Mouse (Mus musculus) G1E (cell line): ENCODE measurements around the gene Relt. TPM values are rescaled to one million over a fixed set of nuclear protein-coding genes. Genes with fewer than 3 reads are reported as not detected.
A peak's percentile ranks its signal among the peaks of the same experiment; 100 is the strongest.

Experiments
- ATAC-seq: 2 replicates; pipeline ENCODE4 v1.8.0; 2016; ENCODE audit warnings: mild to moderate bottlenecking; ENCODE audit not compliant: insufficient number of reproducible peaks, poor library complexity, low FRiP score, severe bottlenecking; ENCODE audit errors: extremely low read depth
- DNase-seq: peaks from one replicate; pipeline ENCODE4 v3.0.0; 2012; ENCODE audit warnings: low spot score
- H3K27me3 ChIP-seq: 2 replicates; pipeline ENCODE4 v1.6.1; 2012; ENCODE audit warnings: mild to moderate bottlenecking, low read length, inconsistent platforms; ENCODE audit not compliant: insufficient read depth
- H3K36me3 ChIP-seq: replicated peaks from 2 replicates; pipeline ENCODE3; 2012; ENCODE audit warnings: mild to moderate bottlenecking, inconsistent platforms
- H3K4me1 ChIP-seq: 2 replicates; pipeline ENCODE4 v1.6.1; 2012; ENCODE audit warnings: low read depth, low read length, inconsistent platforms, mixed read lengths; ENCODE audit not compliant: insufficient read depth
- H3K4me3 ChIP-seq: 2 replicates; pipeline ENCODE4 v1.5.1; 2012; ENCODE audit warnings: low read depth, mild to moderate bottlenecking, inconsistent platforms, low read length, moderate library complexity, mixed read lengths
- H3K9me3 ChIP-seq: replicated peaks from 2 replicates; pipeline ENCODE4 v1.6.1; 2012; ENCODE audit warnings: inconsistent platforms
- CTCF ChIP-seq: IDR thresholded peaks from 2 replicates; pipeline ENCODE4 v1.5.1; 2012; ENCODE audit warnings: low read depth, low read length, inconsistent platforms, mixed read lengths
- GATA1 ChIP-seq: IDR thresholded peaks from 2 replicates; pipeline ENCODE4 v1.6.1; 2012; ENCODE audit warnings: borderline replicate concordance, low read length, inconsistent platforms, mixed read lengths
- GATA2 ChIP-seq: IDR thresholded peaks from 2 replicates; pipeline ENCODE4 v1.6.1; 2012; ENCODE audit warnings: low read depth, low read length, inconsistent platforms, borderline replicate concordance
- POLR2AphosphoS5 ChIP-seq: IDR thresholded peaks from 2 replicates; pipeline ENCODE4 v1.6.1; 2012; ENCODE audit warnings: low read depth, low read length, inconsistent platforms; ENCODE audit not compliant: insufficient replicate concordance
- TAL1 ChIP-seq: conservative IDR thresholded peaks from 2 replicates; pipeline ENCODE4 v1.6.1; 2012; ENCODE audit warnings: low read depth, low read length, inconsistent platforms, mixed read lengths
- polyA plus RNA-seq: library from polyadenylated mRNA; stranded (reverse); fragments of >175 nt; gene quantifications from 2 replicates; pipeline ENCODE4 v1.2.3, GENCODE M21; 2012
- total RNA-seq, 2 experiments: library from RNA; stranded (forward) in 1 of 2; stranded (reverse) in 1 of 2; fragments of 200-1000 nt in 1 of 2; fragments of >200 nt in 1 of 2; fragmentation: Nextera tagmentation in 1 of 2; gene quantifications; 2 replicates each; pipeline ENCODE4 v1.2.3; 2014 to 2017

Relt gene
- total and polyA plus RNA-seq, 3 experiments = 15.4 to 75.9 (median 25.5) TPM

DNA sequence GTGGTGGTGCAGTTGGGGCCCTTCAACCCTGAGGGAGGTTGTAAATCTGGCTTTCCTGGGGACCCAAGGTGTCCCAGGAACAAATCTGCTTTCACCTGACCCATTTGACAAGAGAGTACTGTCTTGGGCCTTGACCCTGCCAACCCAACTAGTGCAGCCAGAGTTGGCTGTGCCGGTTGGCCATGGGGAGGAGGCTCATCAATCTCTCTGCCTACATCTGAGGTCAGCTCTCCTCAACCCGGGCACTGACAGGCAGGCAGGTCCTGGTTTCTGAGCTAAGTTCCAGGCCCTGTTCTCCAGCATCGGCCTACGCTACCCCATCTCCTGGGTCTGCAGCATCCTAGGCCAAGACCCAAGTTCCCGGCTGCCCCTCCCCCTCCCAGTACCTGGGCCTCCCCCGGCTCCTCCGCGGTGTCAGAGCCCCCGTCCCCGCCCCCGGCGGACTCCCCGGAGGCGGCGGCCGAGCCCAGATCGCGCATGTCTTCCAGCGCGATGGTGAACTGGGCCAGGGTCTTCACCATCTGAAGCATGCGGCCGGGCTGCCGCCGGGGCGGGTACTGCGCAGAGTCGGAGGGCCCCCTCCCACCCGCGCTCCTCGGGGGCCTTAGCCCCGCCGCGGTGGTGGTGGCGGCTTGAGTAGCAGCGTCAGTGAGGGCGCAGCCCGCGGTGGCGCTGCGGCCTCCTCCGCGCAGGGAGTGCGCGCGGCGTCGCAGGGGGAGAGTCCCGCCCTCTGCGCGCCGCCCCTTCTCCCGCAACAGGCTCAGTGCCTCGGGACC is 31.0 kb upstream of the Relt start:
- no peak overlapping the region for H3K4me3 ChIP-seq
- DNase-seq = no peak
- no peak for TF ChIP-seq POLR2AphosphoS5
- no peak for TF ChIP-seq GATA1
- TF ChIP-seq GATA2 = no peak
- TF ChIP-seq TAL1 = no peak
- TF ChIP-seq CTCF = no peak
- H3K4me1 ChIP-seq = no peaks in the 10 kb centered on the region; the same call in 1 of the 2 replicates
- peaks cover 34% of the 10 kb centered on the region for H3K27me3 ChIP-seq
- H3K36me3 ChIP-seq = no peaks in the 10 kb centered on the region
- ATAC-seq = no peak
- no peaks in the 10 kb centered on the region for H3K9me3 ChIP-seq

DNA sequence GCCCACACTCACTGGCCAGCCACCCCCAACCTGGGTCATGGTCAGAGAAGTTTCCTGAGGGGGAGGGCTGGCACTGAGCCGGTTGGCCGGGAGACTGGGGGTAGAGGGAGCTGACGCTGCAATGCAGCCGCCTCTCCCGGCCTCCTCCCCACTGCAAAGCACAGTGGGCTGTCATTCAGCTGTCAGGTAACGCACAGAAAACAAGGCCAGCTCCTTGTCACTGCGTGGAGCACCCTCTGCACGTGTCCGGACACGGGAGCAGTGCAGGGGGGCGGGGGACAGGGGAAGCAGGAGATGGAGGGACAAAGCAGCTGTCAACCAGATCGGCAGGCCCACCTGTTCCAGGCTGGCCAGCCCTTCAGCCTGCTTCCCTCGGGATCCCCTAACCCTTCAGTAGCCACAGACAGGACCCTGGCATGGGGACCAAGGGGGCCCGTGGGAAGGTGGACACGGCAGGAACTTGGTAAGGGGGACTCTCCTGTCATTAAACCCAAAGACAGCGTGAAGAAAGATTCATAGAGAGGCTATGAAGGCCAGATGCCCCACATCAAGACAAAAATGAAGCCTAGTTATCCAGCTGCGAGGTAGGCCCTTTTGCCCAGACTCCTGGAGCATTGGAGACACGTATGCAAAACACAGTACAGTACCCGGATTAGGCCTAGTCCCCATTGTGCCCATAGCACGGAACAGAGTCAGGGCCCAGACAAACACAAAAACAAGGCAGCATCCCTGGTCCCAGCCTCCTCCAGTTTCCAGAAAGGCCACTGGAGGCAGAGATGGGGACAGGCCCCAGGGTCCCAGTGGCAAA is 30.2 kb upstream of the Relt start:
- DNase-seq = no peak
- no peaks in the 10 kb centered on the region for H3K9me3 ChIP-seq

DNA sequence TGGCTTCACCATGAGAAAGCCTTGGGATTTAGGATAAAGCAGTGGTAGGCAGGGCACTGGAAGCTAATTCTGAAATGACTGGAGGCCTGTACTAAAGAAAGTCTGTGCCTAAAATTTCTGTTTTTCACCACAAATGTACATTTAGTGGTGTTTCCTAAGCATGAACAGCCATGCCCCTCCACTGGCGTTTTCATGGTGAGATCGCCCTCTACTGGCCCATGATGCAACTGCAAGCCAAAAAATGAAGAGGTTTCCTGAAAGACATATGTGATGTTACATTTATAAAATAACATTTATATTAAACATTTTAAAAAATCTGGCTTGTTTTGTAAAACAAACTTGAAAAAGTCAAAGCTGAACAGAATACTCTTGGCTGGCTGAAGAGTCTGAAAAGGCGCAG is 23.3 kb upstream of the Relt start:
- peaks cover 58% of the 10 kb centered on the region for H3K27me3 ChIP-seq
- H3K4me3 ChIP-seq = no peak overlapping the region
- no peaks in the 10 kb centered on the region for H3K36me3 ChIP-seq
- peaks cover 8% of the 10 kb centered on the region for H3K4me1 ChIP-seq
- DNase-seq (peak; percentile 34), ATAC-seq (no peak)
- no peaks in the 10 kb centered on the region for H3K9me3 ChIP-seq
- TF ChIP-seq CTCF (peak; percentile 67), POLR2AphosphoS5 (no peak)

More for the DNA sequence above, 30.2 kb upstream of the Relt start:
- no peaks in the 10 kb centered on the region for H3K36me3 ChIP-seq
- H3K27me3 ChIP-seq = peaks cover 42% of the 10 kb centered on the region
- ATAC-seq = no peak
- H3K4me3 ChIP-seq = no peak overlapping the region
- no peak for TF ChIP-seq POLR2AphosphoS5
- TF ChIP-seq GATA1 = no peak
- TF ChIP-seq GATA2 = no peak
- TF ChIP-seq CTCF = no peak
- TF ChIP-seq TAL1 = no peak
- H3K4me1 ChIP-seq = no peaks in the 10 kb centered on the region; the same call in 1 of the 2 replicates

DNA sequence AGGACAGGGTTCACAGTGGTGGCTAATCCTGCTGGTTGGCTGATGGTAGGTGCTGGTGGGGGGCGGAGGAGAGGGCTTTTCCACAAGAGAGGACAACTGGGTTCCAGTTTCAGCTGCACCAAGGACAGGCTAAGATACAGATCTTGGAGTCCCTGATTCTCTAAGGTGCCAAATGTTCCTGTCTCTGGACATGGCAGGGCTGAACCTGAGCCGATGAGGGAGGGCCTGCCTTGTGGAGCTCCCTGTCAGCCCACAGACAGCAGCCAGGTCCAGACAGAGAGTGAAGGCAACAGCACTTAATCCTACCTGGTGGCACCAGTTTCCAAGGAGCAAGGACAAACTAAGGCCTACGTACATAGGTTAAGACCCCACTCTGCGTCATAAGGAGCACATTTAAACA is 21.2 kb upstream of the Relt start:
- no peak for TF ChIP-seq TAL1
- no peak for TF ChIP-seq GATA2
- no peak for TF ChIP-seq POLR2AphosphoS5
- no peak for TF ChIP-seq GATA1
- no peak for TF ChIP-seq CTCF
- Histone ChIP-seq H3K4me3 (no peak overlapping the region), H3K36me3 (no peaks in the 10 kb centered on the region), H3K27me3 (peaks cover 63% of the 10 kb centered on the region), H3K4me1 (peaks cover 13% of the 10 kb centered on the region), H3K9me3 (no peaks in the 10 kb centered on the region)
- ATAC-seq (no peak), DNase-seq (no peak)

DNA sequence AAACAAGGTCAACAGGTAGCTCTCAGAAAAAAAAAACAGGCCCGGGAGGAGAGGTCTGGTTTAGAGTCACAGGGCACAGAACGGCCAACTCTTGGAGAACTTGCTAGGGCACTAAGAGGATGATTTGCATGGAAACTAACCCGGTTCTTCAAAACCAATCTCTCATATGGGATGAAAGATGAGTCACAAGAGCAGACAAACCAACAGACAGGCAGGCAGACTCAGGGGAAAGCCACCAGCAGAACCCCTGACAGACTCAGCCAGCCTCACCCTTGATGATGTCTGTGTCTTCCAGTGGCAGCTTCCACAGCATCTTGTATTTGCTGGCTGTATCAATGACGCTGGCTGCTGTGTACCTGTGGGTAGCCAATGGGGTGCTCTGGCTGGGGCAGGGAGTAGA is 18.7 kb upstream of the Relt start:
- Histone ChIP-seq H3K4me1 (peaks cover 16% of the 10 kb centered on the region), H3K27me3 (peaks cover 58% of the 10 kb centered on the region), H3K9me3 (no peaks in the 10 kb centered on the region), H3K4me3 (no peak overlapping the region; the same call in 1 of the 2 replicates), H3K36me3 (no peaks in the 10 kb centered on the region)
- TF ChIP-seq POLR2AphosphoS5 = no peak
- TF ChIP-seq CTCF = no peak
- TF ChIP-seq GATA1 = no peak
- no peak for TF ChIP-seq TAL1
- no peak for DNase-seq
- no peak for ATAC-seq

DNA sequence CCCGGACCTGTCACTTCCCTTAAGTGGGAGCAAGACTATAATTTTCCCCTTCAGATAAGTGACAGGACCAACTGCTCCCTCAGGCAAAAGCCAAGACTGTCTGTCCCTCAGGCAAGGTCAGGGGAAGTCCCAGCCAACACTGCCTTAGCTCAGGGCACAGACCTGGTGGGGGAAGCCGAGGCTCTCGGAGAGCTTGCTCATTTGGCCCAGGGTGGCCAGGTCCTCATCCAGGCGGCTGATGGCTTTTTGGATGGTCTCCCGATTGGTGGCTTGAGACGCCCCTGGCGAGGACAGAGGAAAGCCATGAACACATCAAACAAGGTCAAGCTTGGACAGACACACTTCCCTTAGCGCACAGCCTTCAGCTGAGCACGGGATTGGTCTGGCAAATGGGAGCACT is 18.3 kb upstream of the Relt start:
- H3K4me3 ChIP-seq = no peak overlapping the region
- no peaks in the 10 kb centered on the region for H3K9me3 ChIP-seq
- peaks cover 16% of the 10 kb centered on the region for H3K4me1 ChIP-seq
- no peaks in the 10 kb centered on the region for H3K36me3 ChIP-seq
- TF ChIP-seq POLR2AphosphoS5 (no peak), CTCF (no peak), GATA2 (no peak), TAL1 (no peak), GATA1 (no peak)
- no peak for DNase-seq
- ATAC-seq = no peak
- H3K27me3 ChIP-seq = peaks cover 60% of the 10 kb centered on the region

DNA sequence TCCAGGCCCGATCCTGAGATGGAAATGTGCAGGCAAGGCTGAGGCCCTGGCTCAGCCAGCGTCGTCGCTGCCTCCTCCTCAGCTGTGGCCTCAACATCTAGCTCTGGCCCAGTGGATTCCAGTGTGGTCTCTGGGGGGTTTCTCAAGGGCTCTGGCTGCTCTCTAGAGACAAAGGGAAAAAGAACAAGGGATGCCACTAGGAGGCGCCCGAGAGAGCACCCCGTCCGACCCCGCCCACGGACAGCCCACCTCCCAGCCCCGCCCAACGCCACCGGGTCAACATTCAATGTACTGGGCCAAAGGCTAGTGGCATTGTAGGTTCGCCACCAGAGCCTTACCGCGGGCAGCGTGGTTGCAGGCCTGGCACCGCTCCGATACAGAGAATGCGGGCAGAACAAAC is 16.3 kb upstream of the Relt start:
- Histone ChIP-seq H3K27me3 (peaks cover 61% of the 10 kb centered on the region), H3K4me3 (peak overlapping the region; percentile 44; the same call in 1 of the 2 replicates), H3K4me1 (peaks cover 16% of the 10 kb centered on the region), H3K36me3 (no peaks in the 10 kb centered on the region), H3K9me3 (no peaks in the 10 kb centered on the region)
- TF ChIP-seq TAL1 (no peak), GATA1 (no peak), GATA2 (no peak), POLR2AphosphoS5 (no peak), CTCF (peak; percentile 42; the same call in 1 of the 2 replicates)
- peak; percentile 45 for DNase-seq
- ATAC-seq = no peak
